Mouse (Mus musculus) layer of hippocampus, postnatal 25 days (tissue): ENCODE data around the gene Rbm24. TPM values are rescaled to one million over a fixed set of nuclear protein-coding genes. Genes with fewer than 3 reads are reported as not detected.

Experiments used
- DNase-seq, 2 experiments: peaks; one replicate each; pipeline ENCODE4 v3.0.0; 2022; ENCODE audit warnings: mixed read lengths in 2 of 2, low spot score in 1 of 2; ENCODE audit errors: extremely low spot score in 1 of 2
- total RNA-seq, 2 experiments: library from RNA; stranded (reverse); gene quantifications; 2 replicates each; pipeline ENCODE4 v1.2.3; 2021

Rbm24 gene
- total RNA-seq, 2 experiments from 2014 or later: 19.3 to 23.0 TPM

- DNase-seq: no peak
Measured at GRCm38 (mm10) chr13:46433880-46434560, 15.8 kb downstream of the Rbm24 start.

DNA sequence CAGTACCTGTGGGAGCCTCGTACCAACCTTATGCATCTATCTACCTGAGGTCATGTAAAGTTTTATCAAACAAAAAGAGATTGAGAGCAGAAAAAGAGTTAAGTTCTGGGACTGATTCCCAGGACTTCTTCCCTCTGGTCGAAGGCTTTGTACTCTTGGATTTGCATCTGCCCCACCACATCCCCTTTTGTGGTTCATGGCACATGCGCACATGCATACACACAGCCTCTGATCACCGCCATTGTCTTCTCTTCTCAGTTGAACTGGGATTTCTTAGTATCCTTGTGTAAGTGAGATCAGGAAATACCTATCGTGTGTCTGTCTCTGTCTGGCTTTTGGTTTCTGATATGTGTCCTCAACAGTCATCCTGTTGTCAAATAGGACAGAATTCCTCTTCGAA is 20.7 kb downstream of the Rbm24 start:
- DNase-seq: no peak

- no peak for DNase-seq
Measured at GRCm38 (mm10) chr13:46444021-46444420, 25.8 kb downstream of the Rbm24 start.

DNA sequence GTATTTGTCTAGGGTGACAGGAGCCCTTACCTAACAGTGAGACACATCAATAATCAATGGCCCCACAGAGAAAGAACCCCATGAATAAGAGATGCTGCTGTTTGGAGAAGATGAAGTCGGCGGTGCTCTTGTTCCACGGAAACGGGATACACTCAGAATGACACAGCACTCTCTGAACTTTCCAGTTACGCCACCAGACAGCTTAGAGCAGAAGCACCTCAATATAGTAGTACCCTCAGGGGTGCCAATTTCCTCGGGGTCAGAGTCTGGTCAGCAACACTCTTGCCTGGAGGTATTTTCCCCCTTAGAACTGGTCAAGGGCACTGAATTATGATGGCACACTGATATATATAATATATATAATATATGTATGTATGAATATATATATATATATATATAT is 27.8 kb downstream of the Rbm24 start:
- no peak for DNase-seq

DNA sequence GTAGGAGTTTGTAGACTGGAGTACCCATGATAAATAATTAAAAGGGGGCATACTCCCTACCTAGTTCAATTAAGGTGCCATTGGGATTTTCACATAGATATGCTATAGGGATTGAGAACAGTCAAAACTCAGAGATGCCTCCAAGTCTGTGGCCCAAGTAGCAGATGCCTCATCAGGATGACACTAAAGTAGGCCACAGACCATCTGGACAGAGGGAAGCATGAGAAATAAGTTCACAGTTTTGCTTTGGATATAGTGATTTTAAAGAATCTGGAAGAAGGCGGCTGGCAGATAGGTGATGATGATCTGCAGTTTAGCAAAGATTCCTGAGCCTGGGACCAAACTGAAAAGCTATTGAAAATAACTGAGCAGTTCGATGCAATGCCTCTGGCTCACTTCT is 30.0 kb downstream of the Rbm24 start:
- DNase-seq: no peak

GRCm38 (mm10) chr13:46449955-46450354 is 31.7 kb downstream of the Rbm24 start:
- no peak for DNase-seq

GRCm38 (mm10) chr13:46450623-46451022 is 32.4 kb downstream of the Rbm24 start:
- no peak for DNase-seq

GRCm38 (mm10) chr13:46451548-46451947 is 33.3 kb downstream of the Rbm24 start:
- DNase-seq: no peak

GRCm38 (mm10) chr13:46459546-46459945 is 41.3 kb downstream of the Rbm24 start:
- no peak for DNase-seq

- no peak for DNase-seq
Measured at GRCm38 (mm10) chr13:46462280-46462679, 44.0 kb downstream of the Rbm24 start.

GRCm38 (mm10) chr13:46463764-46464163 is 45.5 kb downstream of the Rbm24 start:
- no peak for DNase-seq

DNA sequence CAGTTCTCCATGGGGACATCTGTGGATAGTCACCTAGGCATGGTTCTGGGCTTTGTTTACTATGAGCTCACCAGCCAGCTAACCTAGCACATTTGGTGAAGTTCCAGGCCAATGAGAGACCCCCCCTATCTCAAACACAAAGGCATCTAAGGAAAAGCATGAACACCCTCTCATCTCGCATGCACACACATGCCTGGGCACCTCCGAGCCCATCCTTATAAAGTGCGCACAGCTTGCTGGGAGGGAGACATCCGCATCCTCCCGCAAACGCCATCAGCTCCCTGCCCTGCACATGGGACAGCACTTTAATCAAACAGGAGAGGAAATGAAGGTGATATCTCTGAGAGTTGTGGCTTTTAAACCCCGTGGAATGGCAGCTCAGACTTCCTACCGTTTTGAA is 50.0 kb downstream of the Rbm24 start:
- no peak for DNase-seq

DNA sequence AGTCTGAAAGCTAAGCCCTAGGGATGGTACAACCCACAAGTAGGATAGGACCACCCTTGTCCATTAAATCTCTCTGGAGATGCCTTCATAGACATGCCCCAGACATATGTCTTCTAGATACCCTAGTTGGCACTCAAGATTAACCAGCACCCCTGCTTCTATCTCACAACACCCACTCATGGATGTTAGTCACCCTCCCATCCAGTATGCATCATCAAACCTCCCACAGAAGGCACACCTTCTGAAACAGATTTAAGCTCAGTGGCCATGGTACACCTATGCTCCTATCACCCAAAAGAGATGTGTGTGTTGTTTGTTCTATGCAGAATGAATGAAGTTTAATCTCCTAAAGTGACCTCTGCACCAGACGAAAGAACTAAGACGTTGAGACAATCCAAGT is 51.3 kb downstream of the Rbm24 start:
- no peak for DNase-seq

Other genes starting within 250 kb of the Rbm24 start
- gene Stmnd1, start 144.7 kb upstream of the Rbm24 start, total RNA-seq: under 1 TPM in 1 of 2 experiments, not detected in 1; 0.27 TPM
- gene Cap2, start 83.4 kb downstream of the Rbm24 start, total RNA-seq: 100 to 1,000 TPM; 208 to 213 TPM